Mouse (Mus musculus): ENCODE data around the gene Tmem63c.

The Tmem63c gene

GRCm38 (mm10) chr12:87137439-87138341 is 116.5 kb downstream of the Tmem63c start:
- DNase-seq = no peak

DNA sequence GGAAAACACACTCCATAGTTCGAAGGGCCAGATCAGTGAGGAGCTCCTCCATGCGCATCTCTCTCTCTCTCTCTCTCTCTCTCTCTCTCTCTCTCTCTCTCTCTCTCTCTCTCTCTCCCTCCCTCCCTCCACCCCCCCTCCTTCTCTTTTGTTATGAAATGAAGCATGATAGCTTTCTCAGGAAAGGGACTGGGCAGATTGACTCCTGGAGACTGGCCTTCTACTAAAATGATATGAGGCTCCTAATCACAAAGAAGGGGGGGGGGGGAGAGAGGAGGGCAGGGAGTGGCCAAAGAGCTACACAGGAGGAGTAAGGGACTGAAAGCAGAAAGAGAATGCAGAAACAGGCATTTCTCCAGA is 117.2 kb downstream of the Tmem63c start:
- no peak for DNase-seq

GRCm38 (mm10) chr12:87138768-87139167 is 117.6 kb downstream of the Tmem63c start:
- no peak for DNase-seq

Measured in cerebellum, adult 11-12 months (tissue).